Mouse (Mus musculus): ENCODE data around the gene Btbd35f27. TPM values are rescaled to one million over a fixed set of nuclear protein-coding genes. Genes with fewer than 3 reads are reported as not detected.
"Not testable (repeated sequence)": the region's sequence is repeated elsewhere in the genome, so short reads cannot be mapped to it uniquely, and the experiment has no call there.

The Btbd35f27 gene
- polyA plus RNA-seq (2015; fragmentation: Nextera tagmentation; extraction: Ambion mirVana), result not detected in 2 replicates

- H3K4me2 ChIP-seq (ENCODE audit: low read depth, low read length); H3K4me3 ChIP-seq (ENCODE audit: low read depth, low read length); H3K9ac ChIP-seq (ENCODE audit: low read depth, low read length); H3K9me3 ChIP-seq (replicated peaks; ENCODE audit: control insufficient read depth, low read length); H3K36me3 ChIP-seq (ENCODE audit: control insufficient read depth, insufficient read depth); H3K27ac ChIP-seq (ENCODE audit: low read length); H3K4me1 ChIP-seq (ENCODE audit: control insufficient read depth, low read depth, low read length); H3K27me3 ChIP-seq (ENCODE audit: control insufficient read depth, insufficient read depth, low read depth, low read length); ATAC-seq (ENCODE audit: low read depth): not testable (repeated sequence)
- 53% methylated on average over 1 of the region's 3 CpGs for WGBS (ENCODE audit: insufficient replicate concordance)
Measured at GRCm38 (mm10) chrX:4951835-4952234, at the start of gene Btbd35f27. Btbd35f27 (plus strand) TSS chrX:4952135.

Other genes starting within 250 kb of the Btbd35f27 start
- gene Btbd35f4, start 151.6 kb upstream of the Btbd35f27 start, polyA plus RNA-seq (2015; fragmentation: Nextera tagmentation; extraction: Ambion mirVana), result not detected in 2 replicates